Mouse (Mus musculus): Measurements from ENCODE around the gene Rab3ip. TPM values are rescaled to one million over a fixed set of nuclear protein-coding genes. Genes with fewer than 3 reads are reported as not detected.

Rab3ip gene
- total and polyA plus RNA-seq, 3 experiments, result 15.2 to 23.2 TPM; not detected in 1

- no peaks in the 10 kb centered on the region for H3K27me3 ChIP-seq (ENCODE audit: control insufficient read depth in 1 of 2, insufficient read depth in 2 of 2, low read length in 2 of 2)
- no peaks in the 10 kb centered on the region for H3K9me3 ChIP-seq (replicated peaks; ENCODE audit: insufficient read depth, low read length)
- no peaks in the 10 kb centered on the region for H3K79me2 ChIP-seq (ENCODE audit: control insufficient read depth, insufficient read depth, low read length, poor library complexity)
- peak; percentile 41 for DNase-seq (ENCODE audit: low read depth, low spot score)
- TF ChIP-seq RAD21 (IDR thresholded peaks at IDR 0.05; ENCODE audit: low read depth, low read length) (peak; percentile 64), CHD1 (IDR thresholded peaks at IDR 0.05; ENCODE audit: low read depth, low read length) (no peak), JUND (IDR thresholded peaks at IDR 0.05; ENCODE audit: low read depth, low read length) (no peak), UBTF (IDR thresholded peaks at IDR 0.05; ENCODE audit: borderline replicate concordance, insufficient read depth, low read depth, low read length) (no peak), SMC3 (IDR thresholded peaks at IDR 0.05; ENCODE audit: low read depth, low read length) (peak; percentile 62), ELF1 (IDR thresholded peaks at IDR 0.05; ENCODE audit: low read depth, low read length) (peak; percentile 11; the same call in 1 of the 2 replicates), MAX (IDR thresholded peaks at IDR 0.05; ENCODE audit: low read length) (no peak), CTCF (IDR thresholded peaks at IDR 0.05 in 2 of 3, conservative IDR thresholded peaks at IDR 0.05 in 1 of 3; ENCODE audit: control insufficient read depth in 1 of 3, insufficient read depth in 1 of 3, low read depth in 2 of 3, low read length in 3 of 3, poor library complexity in 1 of 3, severe bottlenecking in 1 of 3) (peak in 2 of 3 experiments; percentile 33 to 65; a peak in 4 of 6 replicates), ZC3H11A (IDR thresholded peaks at IDR 0.05; ENCODE audit: low read depth, low read length) (peak; percentile 46)
- H3K36me3 ChIP-seq (ENCODE audit: control insufficient read depth in 1 of 2, insufficient read depth in 2 of 2, low read length in 2 of 2), result peaks cover 0 to 3% of the 10 kb centered on the region in 2 experiments; a peak in 1 of 4 replicates
- no peak overlapping the region for H3K27ac ChIP-seq (ENCODE audit: control insufficient read depth, low read depth, low read length)
- H3K9ac ChIP-seq (ENCODE audit: control insufficient read depth, low read depth, low read length, poor library complexity, severe bottlenecking), result no peak overlapping the region
- H3K4me1 ChIP-seq (ENCODE audit: control insufficient read depth in 1 of 2, insufficient read depth in 2 of 2, low read length in 2 of 2), result 0 out of 4 replicates have a peak, but pooled peaks cover 0 to 5% of the 10 kb centered on the region in 2 experiments
- H3K4me3 ChIP-seq (ENCODE audit: control insufficient read depth in 1 of 2, insufficient read depth in 1 of 2, low read depth in 2 of 2, low read length in 2 of 2), result peak overlapping the region in 1 of 2 experiments; percentile 35; a peak in 1 of 4 replicates
Observed at GRCm38 (mm10) chr10:116893753-116894152, 56.8 kb downstream of the Rab3ip start.

- Histone ChIP-seq H3K4me1 (ENCODE audit: control insufficient read depth in 1 of 2, insufficient read depth in 2 of 2, low read length in 2 of 2) (no peaks in the 10 kb centered on the region), H3K27me3 (ENCODE audit: control insufficient read depth in 1 of 2, insufficient read depth in 2 of 2, low read length in 2 of 2) (no peaks in the 10 kb centered on the region), H3K9me3 (replicated peaks; ENCODE audit: insufficient read depth, low read length) (no peaks in the 10 kb centered on the region), H3K36me3 (ENCODE audit: control insufficient read depth in 1 of 2, insufficient read depth in 2 of 2, low read length in 2 of 2) (no peaks in the 10 kb centered on the region; a peak in 1 of 4 replicates), H3K79me2 (ENCODE audit: control insufficient read depth, insufficient read depth, low read length, poor library complexity) (no peaks in the 10 kb centered on the region), H3K9ac (ENCODE audit: control insufficient read depth, low read depth, low read length, poor library complexity, severe bottlenecking) (no peak overlapping the region), H3K27ac (ENCODE audit: control insufficient read depth, low read depth, low read length) (no peak overlapping the region), H3K4me3 (ENCODE audit: control insufficient read depth in 1 of 2, insufficient read depth in 1 of 2, low read depth in 2 of 2, low read length in 2 of 2) (no peak overlapping the region)
- no peak for DNase-seq (ENCODE audit: low read depth, low spot score)
- no peak for TF ChIP-seq MAX (IDR thresholded peaks at IDR 0.05; ENCODE audit: low read length)
Observed at GRCm38 (mm10) chr10:116890587-116890986, 60.0 kb downstream of the Rab3ip start.

GRCm38 (mm10) chr10:116884552-116884951 lies 66.0 kb downstream of the Rab3ip start:
- no peak overlapping the region for H3K9ac ChIP-seq (ENCODE audit: control insufficient read depth, low read depth, low read length, poor library complexity, severe bottlenecking)
- no peak overlapping the region for H3K27ac ChIP-seq (ENCODE audit: control insufficient read depth, low read depth, low read length)
- TF ChIP-seq JUND (IDR thresholded peaks at IDR 0.05; ENCODE audit: low read depth, low read length) (no peak), MXI1 (IDR thresholded peaks at IDR 0.05; ENCODE audit: low read depth, low read length) (no peak), SMC3 (IDR thresholded peaks at IDR 0.05; ENCODE audit: low read depth, low read length) (no peak), MAFK (IDR thresholded peaks at IDR 0.05; ENCODE audit: borderline replicate concordance, low read depth, low read length) (no peak), UBTF (IDR thresholded peaks at IDR 0.05; ENCODE audit: borderline replicate concordance, insufficient read depth, low read depth, low read length) (no peak)
- no peak overlapping the region for H3K4me3 ChIP-seq (ENCODE audit: control insufficient read depth in 1 of 2, insufficient read depth in 1 of 2, low read depth in 2 of 2, low read length in 2 of 2)
- no peak for DNase-seq (ENCODE audit: low read depth, low spot score)
- no peaks in the 10 kb centered on the region for H3K36me3 ChIP-seq (ENCODE audit: control insufficient read depth in 1 of 2, insufficient read depth in 2 of 2, low read length in 2 of 2)
- H3K79me2 ChIP-seq (ENCODE audit: control insufficient read depth, insufficient read depth, low read length, poor library complexity), result no peaks in the 10 kb centered on the region
- H3K9me3 ChIP-seq (replicated peaks; ENCODE audit: insufficient read depth, low read length), result no peaks in the 10 kb centered on the region
- no peaks in the 10 kb centered on the region for H3K27me3 ChIP-seq (ENCODE audit: control insufficient read depth in 1 of 2, insufficient read depth in 2 of 2, low read length in 2 of 2)
- H3K4me1 ChIP-seq (ENCODE audit: control insufficient read depth in 1 of 2, insufficient read depth in 2 of 2, low read length in 2 of 2), result no peaks in the 10 kb centered on the region
